Mouse (Mus musculus) c-Kit-positive CD71-negative TER-119-negative erythroid progenitor cells, embryonic 14.5 days (primary cell): Measurements from ENCODE around the gene Gm9745.
"Not testable (repeated sequence)": the region's sequence is repeated elsewhere in the genome, so short reads cannot be mapped to it uniquely, and the experiment has no call there.

Experiments
- DNase-seq: peaks from one replicate; pipeline ENCODE4 v3.0.0-alpha.2; 2013; ENCODE audit warnings: low read depth

The Gm9745 gene

DNA sequence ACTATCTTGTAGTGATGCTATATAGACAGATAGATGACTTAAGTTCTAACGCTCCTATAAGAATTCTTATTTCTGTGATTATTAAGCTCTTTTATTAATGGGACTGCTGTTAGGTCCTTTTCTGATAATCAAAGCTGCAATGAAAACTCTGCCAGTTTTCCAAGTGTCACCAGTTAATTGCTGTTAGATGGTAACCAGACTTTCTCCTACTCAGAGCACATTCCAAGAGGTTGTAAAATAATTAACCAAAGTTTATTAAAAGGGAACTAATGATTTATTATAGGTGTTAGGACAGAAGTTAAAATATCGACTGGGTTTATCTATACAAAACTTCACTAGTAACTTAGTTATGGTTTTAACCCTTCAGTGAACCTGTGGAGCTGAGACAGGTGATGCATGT lies 42.0 kb downstream of the Gm9745 start:
- DNase-seq: not testable (repeated sequence)
